Mouse (Mus musculus) large intestine, adult 2 months (tissue): Measurements from ENCODE around the gene Cop1. TPM values are rescaled to one million over a fixed set of nuclear protein-coding genes. Genes with fewer than 3 reads are reported as not detected.

Source experiments
- DNase-seq: peaks from one replicate; pipeline ENCODE4 v3.0.0-alpha.2; 2012; ENCODE audit warnings: low read depth, low spot score
- WGBS: fragments of 180-500 bp; shearing (Covaris S2); methylation state at CpG from one replicate; pipeline ENCODE4 v1.1.7; 2018; 5-methylcytosine and 5-hydroxymethylcytosine counted together
- polyA plus RNA-seq: library from polyadenylated mRNA; depleted of rRNA; stranded (reverse); fragments of >200 nt; gene quantifications from 2 replicates; pipeline ENCODE4 v1.2.3, GENCODE M21; 2012

Cop1 gene
- polyA plus RNA-seq, 1 experiment: 22.4 TPM

GRCm38 (mm10) chr1:159396515-159396914, 164.4 kb downstream of the Cop1 start:
- DNase-seq: no peak
- WGBS: 10% methylated on average over 9 of the region's 9 CpGs
